Comparison of ENCODE assay signal across 11 mouse cellular contexts in the genomic region with DNA sequence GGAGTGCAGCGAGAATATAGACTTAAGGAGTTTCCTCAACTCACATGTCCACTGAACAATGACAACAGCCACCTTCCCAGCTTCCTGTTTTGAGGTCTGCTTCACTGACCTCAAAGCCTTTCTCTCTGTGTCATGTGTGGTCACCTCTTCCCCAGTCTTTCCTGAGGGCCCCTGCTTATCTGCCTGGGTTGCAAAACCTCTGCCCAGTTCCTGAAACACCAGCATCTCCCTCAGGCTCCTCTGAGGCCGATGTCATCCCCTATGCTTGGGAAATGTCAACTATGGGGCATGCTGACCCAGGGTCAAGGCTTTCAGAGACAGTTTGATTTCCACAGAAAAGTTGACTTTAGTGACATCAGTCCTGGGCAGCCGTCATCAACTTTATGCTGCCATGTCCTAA. TPM values are rescaled to one million over a fixed set of nuclear protein-coding genes. Genes with fewer than 3 reads are reported as not detected.
A peak's percentile ranks its signal among the peaks of the same experiment; 100 is the strongest.
DNase-seq lines count a peak whose midpoint lies in the region; ATAC-seq lines count a peak whose summit lies in the region.
"Had no signal": no experiment of that assay in that cellular context is flagged by ENCODE, and none has a peak within 500 bp of the region (broad histone marks: within the 10 kb centered on the region; RNA-seq: fewer than 3 reads in every experiment).

No protein-coding gene starts in this region.

- no peaks in the 10 kb centered on the region for H3K36me3 ChIP-seq in liver, embryonic 16.5 days (ENCODE audit: control insufficient read depth, insufficient read depth)
- no peaks in the 10 kb centered on the region for H3K36me3 ChIP-seq in splenic B cell, adult 2 months (ENCODE audit: control insufficient read depth, insufficient read depth, low read length, poor library complexity, severe bottlenecking)

- 3% methylated on average over 3 of the region's 3 CpGs for WGBS in liver, embryonic 16.5 days (ENCODE audit: insufficient replicate concordance)

- H3K27ac ChIP-seq in liver, embryonic 16.5 days (ENCODE audit: low read length): peak overlapping the region; percentile 80

- peaks cover 29% of the 10 kb centered on the region for H3K4me1 ChIP-seq in liver, embryonic 16.5 days (ENCODE audit: control insufficient read depth, low read depth, low read length)

- peak; percentile 81 for ATAC-seq in liver, embryonic 16.5 days (ENCODE audit: low read depth)

- intact Hi-C loops in left cerebral cortex, postnatal 36 days (cut with DNase I): no loop called here

- no peak overlapping the region; the same call in 1 of the 2 replicates for H3K4me2 ChIP-seq in liver, embryonic 16.5 days (ENCODE audit: low read depth, low read length)
- H3K4me2 ChIP-seq: lung, embryonic 14.5 days had no signal

- H3K9me3 ChIP-seq in liver, embryonic 16.5 days (replicated peaks; ENCODE audit: control insufficient read depth, low read length): no peaks in the 10 kb centered on the region

- peaks cover 2% of the 10 kb centered on the region; the same call in 1 of the 2 replicates for H3K27me3 ChIP-seq in liver, embryonic 16.5 days (ENCODE audit: control insufficient read depth, insufficient read depth, low read depth, low read length)
- H3K27me3 ChIP-seq in splenic B cell, adult 2 months (ENCODE audit: control insufficient read depth, insufficient read depth, low read length, poor library complexity, severe bottlenecking): no peaks in the 10 kb centered on the region

- peak; percentile 61 for DNase-seq in layer of hippocampus, adult 9-11 months
- no peak for DNase-seq in layer of hippocampus, adult 11-12 months (ENCODE audit: low spot score)
- peak; percentile 53 for DNase-seq in c-Kit-positive CD71-negative TER-119-negative erythroid progenitor cells, embryonic 14.5 days (ENCODE audit: low read depth)
- DNase-seq in splenic B cell, adult 2 months (ENCODE audit: low read depth, low spot score): peak; percentile 46
- DNase-seq in left cerebral cortex, postnatal 36 days (ENCODE audit: low spot score in 2 of 2): no peak
- DNase-seq in ovary, postnatal 36 days (ENCODE audit: low spot score): no peak
- DNase-seq: cerebellum, adult 8-10 months; kidney, adult 2 months had no signal

- H3K4me3 ChIP-seq in liver, embryonic 16.5 days (ENCODE audit: low read depth, low read length): no peak overlapping the region

- H3K9ac ChIP-seq in liver, embryonic 16.5 days (ENCODE audit: low read depth, low read length): no peak overlapping the region
- H3K9ac ChIP-seq: lung, embryonic 14.5 days had no signal

RNA-seq across cellular contexts. Expression of a gene that starts 29.2 kb away (rescaled TPM):
- 66.2 and 74.3 TPM in 2 replicates for polyA plus RNA-seq in liver, embryonic 16.5 days (2015; fragmentation: Nextera tagmentation; extraction: Ambion mirVana)
- 10 to 100 TPM; 11.2 to 11.5 TPM for total RNA-seq in left cerebral cortex, postnatal 36 days (2021)

RNA-seq across cellular contexts. Expression of a gene that starts 53.6 kb away (rescaled TPM):
- polyA plus RNA-seq in liver, embryonic 16.5 days (2015; fragmentation: Nextera tagmentation; extraction: Ambion mirVana): 0.69 and 0.78 TPM in 2 replicates
- total RNA-seq in left cerebral cortex, postnatal 36 days (2021): 1 to 10 TPM; 3.5 TPM
- polyA plus RNA-seq: activated CD4-positive, CD25-positive, alpha-beta regulatory T cell, adult 4 months had no signal

Comparison
In these comparisons a context has a peak if more than half of its experiments do, and no peak if none do; other contexts are left out.
1. DNase-seq: peak in layer of hippocampus, adult 9-11 months (single experiment), c-Kit-positive CD71-negative TER-119-negative erythroid progenitor cells, embryonic 14.5 days (single experiment) and splenic B cell, adult 2 months (single experiment); none in layer of hippocampus, adult 11-12 months (single experiment), left cerebral cortex, postnatal 36 days (0 of 2) and ovary, postnatal 36 days (single experiment).